Mouse (Mus musculus): ENCODE data around the gene Mrpl53.

DNA sequence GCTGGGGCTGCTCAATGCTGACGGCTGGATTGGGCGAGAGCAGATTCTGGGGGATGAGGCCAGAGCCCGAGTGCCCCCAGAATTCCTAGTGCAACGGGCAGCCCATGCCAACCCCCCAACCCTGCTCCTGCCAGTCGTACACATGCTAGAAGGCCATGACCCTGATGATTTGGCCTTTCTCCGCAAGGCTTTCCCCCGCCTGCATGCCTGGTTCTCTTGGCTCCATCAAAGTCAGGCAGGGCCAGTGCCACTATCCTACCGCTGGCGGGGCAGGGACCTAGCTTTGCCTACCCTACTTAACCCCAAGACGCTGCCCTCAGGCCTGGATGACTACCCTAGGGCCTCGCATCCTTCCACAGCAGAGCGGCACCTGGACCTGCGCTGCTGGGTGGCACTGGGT is 8.8 kb downstream of the Mrpl53 start:
- TF ChIP-seq CTCF (IDR thresholded peaks at IDR 0.05; ENCODE audit: control insufficient read depth, insufficient read depth, insufficient read length) (no peak), MAX (IDR thresholded peaks at IDR 0.05) (no peak), MYOD1 (IDR thresholded peaks at IDR 0.05; ENCODE audit: control insufficient read depth, insufficient read length, low read depth) (no peak), CEBPB (IDR thresholded peaks at IDR 0.05; ENCODE audit: low read depth) (no peak), USF1 (IDR thresholded peaks at IDR 0.05; ENCODE audit: low read depth) (no peak)

Data from C2C12 (cell line).